Mouse (Mus musculus) MEL (cell line): ENCODE measurements around the gene Prf1. TPM values are rescaled to one million over a fixed set of nuclear protein-coding genes. Genes with fewer than 3 reads are reported as not detected.

Source experiments
- DNase-seq: peaks from one replicate; pipeline ENCODE4 v3.0.0; 2011; ENCODE audit warnings: low read depth, low spot score
- H3K27ac ChIP-seq: 2 replicates; pipeline ENCODE4 v1.5.1; 2012; ENCODE audit warnings: low read depth, mild to moderate bottlenecking, control low read depth, low read length, moderate library complexity; ENCODE audit not compliant: control insufficient read depth
- H3K27me3 ChIP-seq, 2 experiments: fragments of 150-350 bp in 1 of 2; sonication (generic) in 1 of 2; 2 replicates each; pipeline ENCODE4 v1.6.1; 2012; ENCODE audit warnings: low read length in 2 of 2, mild to moderate bottlenecking in 2 of 2, improper control_type of control experiment in 1 of 2, moderate library complexity in 1 of 2; ENCODE audit not compliant: insufficient read depth in 2 of 2, control insufficient read depth in 1 of 2
- H3K36me3 ChIP-seq, 2 experiments: 2 replicates each; pipeline ENCODE4 v1.6.1; 2012 to 2014; ENCODE audit warnings: low read length in 2 of 2, improper control_type of control experiment in 1 of 2, inconsistent platforms in 1 of 2, mild to moderate bottlenecking in 1 of 2; ENCODE audit not compliant: insufficient read depth in 2 of 2, control insufficient read depth in 1 of 2
- H3K4me1 ChIP-seq, 2 experiments: fragments of 150-350 bp in 1 of 2; sonication (generic) in 1 of 2; 2 replicates each; pipeline ENCODE4 v1.6.1; 2012; ENCODE audit warnings: low read length in 2 of 2, improper control_type of control experiment in 1 of 2, mild to moderate bottlenecking in 1 of 2; ENCODE audit not compliant: insufficient read depth in 2 of 2, control insufficient read depth in 1 of 2
- H3K4me3 ChIP-seq, 2 experiments: fragments of 150-350 bp in 1 of 2; sonication (generic) in 1 of 2; 2 replicates each; pipeline ENCODE4 v1.5.1; 2012; ENCODE audit warnings: low read depth in 2 of 2, low read length in 2 of 2, mild to moderate bottlenecking in 2 of 2, moderate library complexity in 2 of 2, control low read depth in 1 of 2, improper control_type of control experiment in 1 of 2; ENCODE audit not compliant: control insufficient read depth in 1 of 2, insufficient read depth in 1 of 2
- H3K79me2 ChIP-seq: 2 replicates; pipeline ENCODE4 v1.6.1; 2012; ENCODE audit warnings: mild to moderate bottlenecking, low read length, moderate library complexity; ENCODE audit not compliant: control insufficient read depth, poor library complexity, insufficient read depth
- H3K9ac ChIP-seq: 2 replicates; pipeline ENCODE4 v1.6.1; 2012; ENCODE audit warnings: low read depth, mild to moderate bottlenecking, control low read depth, low read length, moderate library complexity; ENCODE audit not compliant: control insufficient read depth, poor library complexity, severe bottlenecking
- H3K9me3 ChIP-seq: fragments of 150-350 bp; sonication (generic); replicated peaks from 2 replicates; pipeline ENCODE4 v1.6.1; 2012; ENCODE audit warnings: mild to moderate bottlenecking, low read length, improper control_type of control experiment, moderate library complexity; ENCODE audit not compliant: insufficient read depth
- BHLHE40 ChIP-seq: IDR thresholded peaks from 2 replicates; pipeline ENCODE4 v1.6.1; 2012; ENCODE audit warnings: low read depth, mild to moderate bottlenecking, inconsistent platforms, low read length, improper control_type of control experiment, borderline replicate concordance
- CHD2 ChIP-seq: IDR thresholded peaks from 2 replicates; pipeline ENCODE4 v1.6.1; 2011; ENCODE audit warnings: low read length, improper control_type of control experiment
- CTCF ChIP-seq, 3 experiments: IDR thresholded peaks in 2 of 3; conservative IDR thresholded peaks in 1 of 3; 2 replicates each; pipeline ENCODE4 v1.5.1; 2011 to 2012; ENCODE audit warnings: low read length in 3 of 3, low read depth in 2 of 3, mild to moderate bottlenecking in 2 of 3, improper control_type of control experiment in 1 of 3, inconsistent platforms in 1 of 3, mixed read lengths in 1 of 3, moderate library complexity in 1 of 3; ENCODE audit not compliant: control insufficient read depth in 1 of 3, insufficient read depth in 1 of 3, poor library complexity in 1 of 3, severe bottlenecking in 1 of 3
- E2F4 ChIP-seq: IDR thresholded peaks from 2 replicates; pipeline ENCODE4 v1.6.1; 2011; ENCODE audit warnings: low read depth, low read length, improper control_type of control experiment, borderline replicate concordance
- EP300 ChIP-seq, 2 experiments: IDR thresholded peaks; 2 replicates each; pipeline ENCODE4 v1.6.1; 2011; ENCODE audit warnings: improper control_type of control experiment in 2 of 2, low read length in 2 of 2, low read depth in 1 of 2, mild to moderate bottlenecking in 1 of 2
- GATA1 ChIP-seq: IDR thresholded peaks from 2 replicates; pipeline ENCODE4 v1.6.1; 2011; ENCODE audit warnings: low read depth, low read length, improper control_type of control experiment
- KAT2A ChIP-seq: conservative IDR thresholded peaks from 2 replicates; pipeline ENCODE4 v1.6.1; 2012; ENCODE audit warnings: low read depth, low read length, improper control_type of control experiment, inconsistent platforms
- MAFK ChIP-seq: IDR thresholded peaks from 2 replicates; pipeline ENCODE4 v1.6.1; 2011; ENCODE audit warnings: low read depth, mild to moderate bottlenecking, low read length, improper control_type of control experiment, borderline replicate concordance
- MAX ChIP-seq: IDR thresholded peaks from 2 replicates; pipeline ENCODE4 v1.6.1; 2011; ENCODE audit warnings: low read length, improper control_type of control experiment
- MAZ ChIP-seq: IDR thresholded peaks from 2 replicates; pipeline ENCODE4 v1.6.1; 2012; ENCODE audit warnings: low read depth, mild to moderate bottlenecking, inconsistent platforms, low read length, improper control_type of control experiment
- MXI1 ChIP-seq: IDR thresholded peaks from 2 replicates; pipeline ENCODE4 v1.6.1; 2011; ENCODE audit warnings: mild to moderate bottlenecking, low read depth, low read length, improper control_type of control experiment
- MYC ChIP-seq: IDR thresholded peaks from 2 replicates; pipeline ENCODE4 v1.6.1; 2011; ENCODE audit warnings: low read depth, mild to moderate bottlenecking, low read length, improper control_type of control experiment, moderate library complexity
- NRF1 ChIP-seq: IDR thresholded peaks from 2 replicates; pipeline ENCODE4 v1.6.1; 2014; ENCODE audit warnings: low read depth, mild to moderate bottlenecking, inconsistent platforms, low read length, improper control_type of control experiment, moderate library complexity; ENCODE audit not compliant: poor library complexity, insufficient read depth, severe bottlenecking
- POLR2AphosphoS2 ChIP-seq: IDR thresholded peaks from 2 replicates; pipeline ENCODE4 v1.6.1; 2011; ENCODE audit warnings: low read length, improper control_type of control experiment
- SIN3A ChIP-seq: IDR thresholded peaks from 2 replicates; pipeline ENCODE4 v1.6.1; 2012; ENCODE audit warnings: low read length, improper control_type of control experiment, inconsistent platforms
- TAL1 ChIP-seq: IDR thresholded peaks from 2 replicates; pipeline ENCODE4 v1.6.1; 2012; ENCODE audit warnings: mild to moderate bottlenecking, inconsistent platforms, low read length, moderate library complexity, mixed read lengths
- TBP ChIP-seq: IDR thresholded peaks from 2 replicates; pipeline ENCODE4 v1.8.0; 2011; ENCODE audit warnings: low read depth, low read length, improper control_type of control experiment
- TCF12 ChIP-seq: IDR thresholded peaks from 2 replicates; pipeline ENCODE4 v1.6.1; 2014; ENCODE audit warnings: low read depth, mild to moderate bottlenecking, inconsistent platforms, low read length, improper control_type of control experiment, moderate library complexity
- UBTF ChIP-seq: IDR thresholded peaks from 2 replicates; pipeline ENCODE4 v1.6.1; 2012; ENCODE audit warnings: low read depth, mild to moderate bottlenecking, inconsistent platforms, low read length, improper control_type of control experiment, moderate library complexity, borderline replicate concordance; ENCODE audit not compliant: insufficient read depth
- USF1 ChIP-seq: IDR thresholded peaks from 2 replicates; pipeline ENCODE4 v1.6.1; 2014; ENCODE audit warnings: low read depth, mild to moderate bottlenecking, inconsistent platforms, low read length, improper control_type of control experiment, moderate library complexity
- ZKSCAN1 ChIP-seq: IDR thresholded peaks from 2 replicates; pipeline ENCODE4 v1.6.1; 2012; ENCODE audit warnings: low read depth, mild to moderate bottlenecking, inconsistent platforms, low read length, improper control_type of control experiment, moderate library complexity
- ZMIZ1 ChIP-seq: IDR thresholded peaks from 2 replicates; pipeline ENCODE4 v1.6.1; 2012; ENCODE audit warnings: low read depth, mild to moderate bottlenecking, inconsistent platforms, low read length, improper control_type of control experiment, moderate library complexity
- ZNF384 ChIP-seq: IDR thresholded peaks from 2 replicates; pipeline ENCODE4 v1.6.1; 2012; ENCODE audit warnings: low read depth, mild to moderate bottlenecking, inconsistent platforms, low read length, improper control_type of control experiment
- polyA plus RNA-seq, 2 experiments: library from polyadenylated mRNA; stranded (reverse) in 1 of 2; unstranded in 1 of 2; fragments of >175 nt in 1 of 2; fragments of >200 nt in 1 of 2; gene quantifications; 2 replicates each; pipeline versions ENCODE4 v1.2.1 to v1.2.4; 2012; ENCODE audit warnings: low replicate concordance in 2 of 2, low read depth in 1 of 2; ENCODE audit not compliant: insufficient read length in 2 of 2, insufficient read depth in 1 of 2, missing spikeins in 1 of 2
- total RNA-seq: library from RNA; depleted of rRNA; stranded (reverse); fragments of 300-350 nt; gene quantifications from 2 replicates; pipeline ENCODE4 v1.2.3, GENCODE M21; 2012

Prf1 gene
- total and polyA plus RNA-seq, 3 experiments: 0.04 TPM; not detected in 2

GRCm38 (mm10) chr10:61284309-61284708 is 13.3 kb upstream of the Prf1 start:
- no peak overlapping the region for H3K9ac ChIP-seq
- TF ChIP-seq MXI1: no peak
- no peak for TF ChIP-seq TCF12
- no peak for TF ChIP-seq EP300 (IDR thresholded peaks at IDR 0.05; ENCODE audit: low read depth in 1 of 2, low read length in 2 of 2)
- no peak for TF ChIP-seq ZMIZ1
- TF ChIP-seq KAT2A: no peak
- TF ChIP-seq MAFK: no peak
- TF ChIP-seq GATA1: no peak
- TF ChIP-seq ZKSCAN1: no peak
- TF ChIP-seq SIN3A: no peak
- TF ChIP-seq CHD2: no peak
- TF ChIP-seq MAZ: no peak
- TF ChIP-seq E2F4: no peak
- TF ChIP-seq UBTF: no peak
- TF ChIP-seq USF1: no peak
- TF ChIP-seq MYC: no peak
- TF ChIP-seq BHLHE40: no peak
- no peaks in the 10 kb centered on the region for H3K4me1 ChIP-seq
- no peak overlapping the region for H3K4me3 ChIP-seq
- H3K27me3 ChIP-seq: no peaks in the 10 kb centered on the region; a peak in 1 of 4 replicates
- no peaks in the 10 kb centered on the region for H3K36me3 ChIP-seq
- H3K79me2 ChIP-seq: no peaks in the 10 kb centered on the region
- no peak for DNase-seq
- no peaks in the 10 kb centered on the region for H3K9me3 ChIP-seq
- H3K27ac ChIP-seq: no peak overlapping the region

- Histone ChIP-seq H3K27ac (no peak overlapping the region), H3K4me3 (no peak overlapping the region), H3K27me3 (no peaks in the 10 kb centered on the region; a peak in 1 of 4 replicates), H3K9ac (no peak overlapping the region), H3K4me1 (no peaks in the 10 kb centered on the region), H3K79me2 (no peaks in the 10 kb centered on the region), H3K36me3 (no peaks in the 10 kb centered on the region), H3K9me3 (no peaks in the 10 kb centered on the region)
- TF ChIP-seq TBP (no peak), NRF1 (no peak), CTCF (IDR thresholded peaks at IDR 0.05 in 2 of 3, conservative IDR thresholded peaks at IDR 0.05 in 1 of 3; ENCODE audit: control insufficient read depth in 1 of 3, insufficient read depth in 1 of 3, low read depth in 2 of 3, low read length in 3 of 3, poor library complexity in 1 of 3, severe bottlenecking in 1 of 3) (no peak), BHLHE40 (no peak), ZNF384 (no peak), CHD2 (no peak), MAX (no peak), GATA1 (no peak), TAL1 (no peak), MAZ (no peak), POLR2AphosphoS2 (no peak)
- DNase-seq: no peak
Measured at GRCm38 (mm10) chr10:61285271-61285670, 12.4 kb upstream of the Prf1 start.
